Mouse (Mus musculus): ENCODE data around the gene Clmn.

Gene Clmn

DNA sequence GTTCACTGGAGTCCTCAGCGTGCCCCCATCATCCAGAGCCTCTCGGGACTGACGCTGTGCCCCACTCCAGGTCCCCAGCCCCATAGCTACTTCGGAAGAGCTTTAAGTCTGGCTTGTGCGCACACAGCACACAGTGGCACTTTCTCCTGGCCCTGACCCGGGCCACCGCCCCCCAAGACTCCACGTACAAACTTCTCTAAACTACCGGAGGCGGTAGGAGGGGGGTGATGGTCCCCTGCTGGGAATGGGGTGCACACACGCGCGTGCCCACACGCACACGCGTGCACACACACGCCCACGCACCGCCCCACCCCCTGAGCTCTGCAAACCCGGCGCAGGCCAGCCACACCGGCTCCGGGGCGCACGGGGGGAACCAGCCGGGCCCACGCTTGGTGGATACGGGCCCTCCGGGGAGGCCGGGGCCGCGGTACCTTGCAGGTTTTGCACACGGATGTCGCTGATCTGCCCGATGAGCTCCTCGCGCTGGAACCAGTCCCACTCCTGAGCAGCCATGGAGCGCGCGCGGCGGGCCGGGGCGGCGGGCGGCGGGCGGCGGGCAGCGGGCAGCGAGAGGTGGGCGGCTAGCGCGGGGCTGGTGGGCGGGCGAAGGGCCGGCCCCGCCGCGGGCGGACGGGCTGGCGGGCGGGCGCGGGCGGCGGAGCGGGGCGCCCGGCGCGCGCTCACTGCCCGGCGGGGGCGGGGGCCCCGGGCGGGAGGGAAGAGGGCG, at the start of gene Clmn:
TSS of gene Clmn (minus strand) at position 638 of the 727 bp plus-strand sequence.
- DNase-seq (ENCODE audit: low read depth, low spot score): peak; percentile 21

- no peak for DNase-seq (ENCODE audit: low read depth, low spot score)
Observed at GRCm38 (mm10) chr12:104912990-104913389, 48.1 kb upstream of the Clmn start.

GRCm38 (mm10) chr12:104912281-104912933, 47.5 kb upstream of the Clmn start:
- DNase-seq (ENCODE audit: low read depth, low spot score): no peak

GRCm38 (mm10) chr12:104909750-104910149, 44.9 kb upstream of the Clmn start:
- DNase-seq (ENCODE audit: low read depth, low spot score): no peak

- no peak for DNase-seq (ENCODE audit: low read depth, low spot score)
Observed at GRCm38 (mm10) chr12:104908986-104909385, 44.1 kb upstream of the Clmn start.

GRCm38 (mm10) chr12:104908024-104908781, 43.3 kb upstream of the Clmn start:
- DNase-seq (ENCODE audit: low read depth, low spot score): no peak

DNA sequence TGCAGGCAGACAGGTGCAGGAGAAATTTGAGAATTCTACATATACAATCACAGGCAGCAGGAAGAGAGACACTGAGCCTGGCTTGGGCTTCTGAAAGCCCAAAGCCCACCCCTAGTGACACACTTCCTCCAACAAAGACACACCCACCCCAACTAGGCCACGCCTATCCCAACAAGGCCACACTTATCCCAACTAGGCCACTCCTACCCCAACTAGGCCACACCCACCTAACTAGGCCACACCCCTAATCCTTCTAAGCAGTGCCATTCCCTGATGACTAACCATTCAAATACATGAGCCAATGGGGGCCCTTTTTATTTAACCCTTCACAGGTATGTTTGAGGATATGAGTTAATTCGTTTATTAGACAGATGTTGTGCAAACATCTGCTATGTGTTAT, 42.3 kb upstream of the Clmn start:
- no peak for DNase-seq (ENCODE audit: low read depth, low spot score)

GRCm38 (mm10) chr12:104904138-104904537, 39.3 kb upstream of the Clmn start:
- DNase-seq (ENCODE audit: low read depth, low spot score): no peak

DNA sequence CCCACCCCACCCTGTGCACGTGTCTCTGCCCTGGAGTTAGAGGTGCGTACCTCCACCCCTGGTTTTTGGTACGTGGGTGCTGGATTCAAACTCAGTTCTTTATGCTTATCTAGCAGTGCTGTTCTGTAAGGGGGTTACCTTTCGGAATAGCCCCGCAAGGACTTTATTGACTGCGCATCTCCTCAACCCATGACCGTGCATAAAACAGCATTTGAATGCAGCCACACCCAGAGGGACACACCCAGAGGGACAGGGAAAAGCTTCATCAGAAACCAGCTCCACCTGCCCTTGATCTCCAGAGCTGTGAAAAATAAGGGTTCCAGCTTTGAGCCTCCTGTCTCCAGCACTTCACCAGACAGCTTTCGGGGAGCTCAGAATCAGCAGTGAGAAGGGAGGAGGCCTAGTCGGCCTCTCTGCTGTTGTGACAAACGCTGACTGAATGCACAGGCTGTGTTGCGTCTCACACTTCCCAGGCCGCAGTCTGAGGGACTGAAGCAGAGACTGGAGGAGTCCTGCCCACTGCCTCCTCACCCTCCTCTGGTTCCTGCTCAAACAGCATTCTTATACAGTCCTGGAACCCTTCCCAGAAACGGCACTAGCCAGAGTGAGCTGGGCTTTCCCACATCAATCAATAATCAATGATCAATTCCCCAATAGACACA, 37.6 kb upstream of the Clmn start:
- no peak for DNase-seq (ENCODE audit: low read depth, low spot score)

- DNase-seq (ENCODE audit: low read depth, low spot score): no peak
Observed at GRCm38 (mm10) chr12:104901320-104901719, 36.4 kb upstream of the Clmn start.

- DNase-seq (ENCODE audit: low read depth, low spot score): no peak
Observed at GRCm38 (mm10) chr12:104899835-104900234, 35.0 kb upstream of the Clmn start.

DNA sequence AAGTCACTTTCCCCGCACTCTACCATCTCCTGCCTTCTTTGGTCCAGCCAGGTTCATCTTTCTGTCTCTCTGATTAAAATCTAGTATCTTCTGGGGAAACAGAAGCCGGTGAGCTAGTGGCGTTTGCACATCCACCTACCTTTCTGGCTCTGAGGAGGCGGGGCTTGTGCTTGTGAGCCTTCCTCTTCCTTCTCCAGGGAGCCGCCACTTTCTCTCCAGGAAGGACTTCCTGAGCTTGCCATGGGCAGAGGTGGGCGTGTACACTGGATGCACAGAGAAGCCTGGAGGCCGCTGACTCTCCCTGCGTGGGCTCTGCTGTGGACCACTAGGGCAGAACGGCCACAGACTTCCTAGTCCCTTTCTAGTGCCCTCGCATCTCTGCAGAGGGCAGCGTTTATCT, 34.3 kb upstream of the Clmn start:
- no peak for DNase-seq (ENCODE audit: low read depth, low spot score)

GRCm38 (mm10) chr12:104898718-104899117, 33.8 kb upstream of the Clmn start:
- DNase-seq (ENCODE audit: low read depth, low spot score): no peak

DNA sequence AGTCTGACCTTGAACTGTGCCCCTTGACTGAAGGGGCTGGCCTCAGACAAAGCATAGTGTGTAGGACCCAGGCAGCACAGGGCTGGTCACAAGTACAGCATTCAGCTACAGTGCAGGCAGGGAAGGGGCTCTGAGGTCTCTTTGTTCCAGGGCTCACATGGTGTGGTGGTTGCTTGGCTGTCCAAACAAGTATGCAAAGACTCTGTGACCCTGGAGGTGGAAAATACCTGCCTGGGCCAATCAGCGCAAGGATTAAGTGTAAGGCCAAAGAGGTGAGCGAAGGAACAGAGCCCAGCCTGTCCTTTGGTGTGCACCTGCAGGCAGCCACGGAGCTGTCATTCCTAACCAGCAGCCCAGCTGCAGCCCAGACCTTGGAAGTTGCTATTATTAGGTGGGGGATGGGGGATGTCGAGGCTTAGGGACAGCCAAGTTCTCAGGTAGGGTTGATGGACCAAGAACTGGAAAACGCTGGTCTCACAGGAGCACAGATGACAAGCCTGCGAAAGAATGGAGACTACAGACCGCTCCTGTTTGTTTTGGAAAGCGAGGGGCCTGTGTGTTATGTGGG, 32.3 kb upstream of the Clmn start:
- DNase-seq (ENCODE audit: low read depth, low spot score): no peak

DNA sequence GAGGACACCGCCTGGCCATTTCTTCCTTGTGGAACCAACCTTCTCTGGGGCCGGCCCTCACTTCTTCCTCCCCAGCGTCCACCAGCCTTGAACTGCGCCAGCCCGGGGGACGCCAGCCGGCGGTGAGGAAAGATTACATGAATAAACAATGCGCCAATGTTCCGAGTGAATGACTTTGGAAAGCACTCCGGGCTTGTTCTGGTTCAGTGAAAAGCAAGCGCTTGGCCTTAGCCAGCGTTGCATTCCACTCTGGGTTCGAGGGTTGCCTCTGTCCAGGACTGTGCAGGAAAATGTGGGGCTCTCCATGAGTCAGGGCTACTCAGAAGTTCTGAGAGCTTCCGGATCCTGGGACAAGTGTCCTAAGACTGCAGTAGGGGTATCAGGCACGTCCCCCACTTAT, 31.8 kb upstream of the Clmn start:
- no peak for DNase-seq (ENCODE audit: low read depth, low spot score)

GRCm38 (mm10) chr12:104892245-104892644, 27.4 kb upstream of the Clmn start:
- no peak for DNase-seq (ENCODE audit: low read depth, low spot score)

GRCm38 (mm10) chr12:104890066-104890465, 25.2 kb upstream of the Clmn start:
- DNase-seq (ENCODE audit: low read depth, low spot score): no peak

GRCm38 (mm10) chr12:104886104-104886503, 21.2 kb upstream of the Clmn start:
- DNase-seq (ENCODE audit: low read depth, low spot score): no peak

- DNase-seq (ENCODE audit: low read depth, low spot score): no peak
Observed at GRCm38 (mm10) chr12:104882533-104882932, 17.7 kb upstream of the Clmn start.

DNA sequence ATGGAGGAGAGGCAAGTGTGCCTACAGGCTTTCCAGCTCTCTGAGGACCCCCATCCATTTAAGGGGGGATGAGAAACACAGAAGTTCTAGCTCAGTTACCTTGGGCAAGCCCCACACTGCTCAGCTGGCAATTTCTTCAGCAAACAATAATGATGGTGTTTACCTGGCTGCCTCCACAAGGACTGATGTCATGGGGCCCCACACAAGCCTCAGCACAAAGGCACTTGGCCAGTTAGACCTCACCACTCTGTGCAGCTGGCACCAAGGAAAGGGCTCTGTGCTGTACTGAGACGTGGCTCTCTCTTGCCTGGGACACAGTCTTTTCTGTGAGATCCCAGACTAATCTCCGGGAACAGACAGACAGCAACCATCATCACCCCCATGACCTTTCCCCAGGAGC, 17.2 kb upstream of the Clmn start:
- no peak for DNase-seq (ENCODE audit: low read depth, low spot score)

DNA sequence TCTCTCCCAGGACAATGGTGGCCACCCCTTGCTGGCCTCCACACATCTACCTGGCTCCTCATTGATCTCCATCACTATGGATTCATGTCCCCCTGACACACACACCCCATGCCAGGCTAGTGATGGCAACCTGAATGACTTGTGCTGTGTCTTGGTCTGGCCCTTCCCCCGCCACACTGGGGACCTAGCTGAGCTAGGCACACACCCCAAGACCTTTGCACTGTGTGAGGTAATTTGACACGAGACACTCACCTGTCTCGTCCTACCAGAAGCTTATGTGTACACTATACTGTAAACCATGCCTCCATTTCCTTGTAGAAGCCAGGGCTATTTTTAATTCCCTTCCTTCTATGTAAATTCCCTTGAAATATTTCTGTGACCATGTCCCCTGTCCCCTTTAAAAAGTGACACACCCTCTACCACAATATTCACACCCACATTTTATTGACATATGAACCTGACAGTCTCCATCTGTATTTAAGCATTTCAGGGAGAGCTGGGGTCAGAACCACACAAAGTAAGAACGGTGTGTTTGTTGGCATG, 16.7 kb upstream of the Clmn start:
- DNase-seq (ENCODE audit: low read depth, low spot score): no peak

All from retina, postnatal 7 days (tissue).